Mouse (Mus musculus): ENCODE measurements around the gene Apoa4.

DNA sequence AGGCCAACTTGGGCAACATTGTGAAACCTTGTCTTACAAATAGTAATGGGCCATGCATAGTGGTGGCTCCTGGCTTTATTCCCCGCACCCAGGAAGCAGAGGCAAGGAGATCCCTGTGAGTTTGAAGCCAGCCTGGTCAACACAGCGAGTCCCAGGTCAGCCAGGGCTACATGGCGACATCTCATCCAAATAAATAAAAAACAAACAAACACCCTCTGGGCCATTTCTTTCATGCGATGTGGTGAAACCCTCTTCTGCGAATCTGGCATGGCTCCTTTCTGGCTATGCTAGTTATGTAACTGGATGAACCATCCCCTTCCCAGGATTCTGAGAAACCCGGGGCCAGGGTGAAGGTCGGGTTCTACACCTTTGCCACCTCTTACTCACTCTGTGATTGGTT is 15.7 kb downstream of the Apoa4 start:
- no peak for TF ChIP-seq POLR2A (IDR thresholded peaks at IDR 0.05; ENCODE audit: borderline replicate concordance, insufficient read depth, low read length)
- no peak for TF ChIP-seq CTCF (IDR thresholded peaks at IDR 0.05; ENCODE audit: borderline replicate concordance, insufficient read depth, low read depth, low read length)
